Mouse (Mus musculus) large intestine, adult 2 months (tissue): ENCODE data around the gene Obox8. TPM values are rescaled to one million over a fixed set of nuclear protein-coding genes. Genes with fewer than 3 reads are reported as not detected.

Experiments
- DNase-seq: peaks from one replicate; pipeline ENCODE4 v3.0.0-alpha.2; 2012; ENCODE audit warnings: low read depth, low spot score
- WGBS: fragments of 180-500 bp; shearing (Covaris S2); methylation state at CpG from one replicate; pipeline ENCODE4 v1.1.7; 2018; 5-methylcytosine and 5-hydroxymethylcytosine counted together
- polyA plus RNA-seq: library from polyadenylated mRNA; depleted of rRNA; stranded (reverse); fragments of >200 nt; gene quantifications from 2 replicates; pipeline ENCODE4 v1.2.3, GENCODE M21; 2012; rRNA removed

Gene Obox8
- polyA plus RNA-seq = not detected in 2 replicates

DNA sequence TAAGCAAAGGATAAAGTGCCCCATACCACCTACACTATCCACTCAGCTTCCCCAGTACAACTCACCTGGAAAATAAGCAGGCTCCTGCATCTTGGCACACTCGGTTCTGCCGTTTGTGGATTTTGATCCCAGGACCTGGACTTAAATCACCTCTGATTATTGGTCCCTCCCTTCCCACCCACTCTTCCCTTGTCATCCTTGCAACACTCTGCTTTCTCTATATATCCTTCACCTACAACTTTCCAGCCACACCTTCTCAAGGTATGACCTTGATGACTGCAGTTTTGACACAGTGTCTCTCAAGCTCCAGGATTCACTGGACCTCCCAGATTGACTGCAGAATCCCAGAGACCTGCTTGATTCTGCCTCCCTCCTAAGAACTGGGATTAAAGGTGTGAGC, at the start of gene Obox8:
Gene Obox8, minus strand, starts transcription at position 101 of the 400 bp plus-strand sequence.
- WGBS = 85% methylated on average over 2 of the region's 2 CpGs
- no peak for DNase-seq

DNA sequence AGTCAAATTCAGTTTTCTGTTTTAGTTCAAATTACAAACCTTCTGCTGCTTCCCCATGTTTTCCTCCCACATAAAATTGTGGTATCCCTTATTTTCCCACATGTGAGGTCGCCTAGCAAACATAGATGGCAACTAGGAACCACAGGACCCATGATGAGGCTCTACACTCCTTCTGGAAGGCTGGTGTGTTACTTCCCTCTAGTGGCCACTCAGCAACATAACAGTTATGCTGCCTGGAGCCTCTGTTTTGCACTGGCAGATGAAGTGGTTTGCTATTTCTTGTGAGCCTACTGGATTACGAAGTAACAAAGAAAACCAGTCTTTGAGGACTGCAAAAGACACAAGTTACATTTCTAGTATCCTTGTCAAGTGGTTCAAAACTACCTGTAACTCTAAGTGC, 16.1 kb downstream of the Obox8 start:
- no peak for DNase-seq
- 26% methylated on average over 2 of the region's 2 CpGs for WGBS

- WGBS = 42% methylated on average over 3 of the region's 3 CpGs
- DNase-seq = no peak
Measured at GRCm38 (mm10) chr7:14308671-14309070, 24.7 kb downstream of the Obox8 start.

DNA sequence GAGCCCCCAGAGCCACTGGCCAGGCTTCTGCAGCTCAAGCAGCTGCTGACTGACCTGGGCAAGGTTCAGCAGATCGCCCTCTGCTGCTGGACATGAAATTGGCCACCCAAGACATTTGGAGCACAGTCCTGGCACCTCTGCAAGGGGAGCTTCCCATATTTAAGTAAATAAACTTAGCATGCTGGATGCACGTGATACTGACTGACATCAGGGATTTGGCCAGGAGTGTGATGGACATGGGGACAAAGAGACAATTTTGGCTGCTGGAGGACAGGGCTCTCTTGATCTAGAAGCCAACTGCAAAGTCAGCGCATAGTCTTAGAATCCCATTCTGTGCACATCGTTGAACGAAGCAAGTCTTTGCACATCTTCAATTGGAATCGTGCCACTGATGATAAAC, 25.8 kb downstream of the Obox8 start:
- 81% methylated on average over 6 of the region's 6 CpGs for WGBS

More for the DNA sequence above, 25.8 kb downstream of the Obox8 start:
- DNase-seq = no peak

Other genes starting within 250 kb of the Obox8 start
- gene Sult2a3, start 210.5 kb downstream of the Obox8 start, polyA plus RNA-seq = not detected in 2 replicates
- not detected in 2 replicates for gene Sult2a6, start 78.7 kb downstream of the Obox8 start, polyA plus RNA-seq
- not detected in 2 replicates for gene Sult2a8, start 113.2 kb upstream of the Obox8 start, polyA plus RNA-seq
- gene Sult2a7, start 160.7 kb upstream of the Obox8 start, polyA plus RNA-seq = not detected in 2 replicates
- 0.01 TPM in 1 of 2 replicates, not detected in the other for gene Vmn1r90, start 229.9 kb upstream of the Obox8 start, polyA plus RNA-seq